Mouse (Mus musculus) right cerebral cortex, postnatal 4 days (tissue): ENCODE measurements around the gene Sec1.

ENCODE experiments used
- DNase-seq: peaks from one replicate; pipeline ENCODE4 v3.0.0-alpha.2; 2022

Sec1 gene

DNA sequence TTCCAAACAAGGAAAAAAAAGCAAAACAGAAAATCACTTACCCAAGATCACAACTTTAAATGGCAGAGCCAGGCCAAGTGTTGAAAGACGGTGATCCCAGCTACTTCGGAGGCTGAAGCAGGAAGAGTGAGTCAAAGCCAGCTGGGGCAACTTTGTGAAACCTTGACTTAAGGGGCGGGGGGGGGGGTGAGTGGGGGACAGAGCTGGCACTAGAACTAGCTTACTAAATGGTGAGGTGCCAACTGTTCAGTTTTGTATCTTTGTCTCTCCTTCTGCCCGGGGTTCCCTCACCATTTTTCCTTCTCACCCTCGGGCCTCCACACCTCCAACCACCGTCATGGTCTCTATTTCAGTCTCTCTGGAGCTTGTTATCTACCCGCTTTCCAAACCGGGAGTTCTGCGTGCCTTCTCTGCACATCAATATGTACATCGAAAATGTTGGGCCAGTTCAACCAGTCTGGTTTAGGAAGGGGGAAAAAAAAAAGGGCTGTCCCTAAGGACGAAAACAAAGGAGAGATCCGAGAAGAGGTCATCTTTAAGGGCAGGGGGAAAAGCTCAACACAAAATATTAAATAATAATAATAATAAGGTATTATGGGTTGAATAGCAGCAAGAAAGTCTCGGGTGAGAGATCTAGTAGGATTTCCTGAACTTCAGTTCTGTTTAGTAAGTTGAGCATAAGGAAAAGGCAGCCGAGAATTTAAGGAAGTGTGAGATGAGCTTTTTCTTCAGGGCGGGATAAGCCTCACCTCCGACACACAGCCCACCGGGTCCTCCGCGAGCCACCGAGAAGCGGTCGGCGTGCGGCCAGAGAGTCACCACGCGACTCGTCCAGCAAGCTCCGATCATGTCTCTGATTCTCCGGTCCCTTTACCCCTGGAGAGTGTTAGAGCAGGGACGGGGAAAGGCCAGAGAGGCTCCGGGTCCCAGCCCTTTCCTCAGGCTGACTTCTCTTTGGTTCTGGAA, 23.0 kb upstream of the Sec1 start:
- no peak for DNase-seq

DNA sequence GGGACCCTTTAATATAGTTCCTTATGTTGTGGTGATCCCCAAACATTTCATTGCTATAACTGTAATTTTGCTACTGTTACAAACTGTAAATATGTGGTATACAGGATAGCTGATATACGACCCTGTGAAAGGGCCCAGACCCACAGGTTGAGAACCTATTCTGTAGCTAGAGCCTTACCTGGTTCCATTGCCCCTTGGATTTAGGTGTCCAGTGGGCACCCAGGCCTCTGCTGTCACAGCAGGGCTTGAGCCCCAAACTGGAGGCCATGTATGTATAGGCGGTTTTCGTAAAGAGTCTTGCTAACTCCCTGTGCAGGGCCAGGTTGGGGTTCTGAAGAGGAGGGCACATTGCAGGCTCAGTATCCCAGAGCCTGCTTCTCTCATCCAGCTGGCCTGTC, 22.3 kb upstream of the Sec1 start:
- DNase-seq: no peak

GRCm38 (mm10) chr7:45715741-45716459, 21.7 kb upstream of the Sec1 start:
- no peak for DNase-seq

DNA sequence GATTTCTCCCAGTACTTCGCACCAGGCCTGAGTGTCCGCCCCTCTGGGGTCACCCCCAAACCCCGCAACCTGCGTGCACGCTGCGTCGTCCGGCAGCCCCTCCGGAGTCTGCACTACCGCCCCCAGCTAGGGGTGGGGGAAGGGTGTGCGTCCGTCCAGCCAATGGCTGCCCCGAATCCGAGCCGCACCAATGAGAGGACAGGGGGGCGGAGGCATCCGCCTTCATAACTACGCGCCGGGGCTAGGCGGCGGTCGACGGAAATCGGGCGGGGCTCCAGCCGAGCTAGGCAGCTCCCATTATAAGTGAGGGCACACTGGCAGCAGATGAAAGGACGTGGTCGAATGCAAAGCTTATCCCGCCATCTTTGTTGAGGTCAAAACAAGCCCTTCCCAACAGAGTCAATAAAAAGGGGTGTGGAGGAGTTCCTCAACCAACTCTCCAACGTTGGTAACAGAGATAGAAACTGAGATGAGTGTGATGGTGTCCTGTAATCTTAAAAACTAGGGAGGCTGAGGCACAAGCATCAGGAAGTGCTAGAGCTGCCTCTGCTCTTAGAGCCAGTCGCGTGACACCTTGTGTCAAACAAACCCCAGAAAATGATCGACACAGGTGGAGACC, 21.0 kb upstream of the Sec1 start, which contains the start of gene Rpl18:
Gene Rpl18 (plus strand): TSS at position 368 of the 619 bp plus-strand sequence.
- peak; percentile 99 for DNase-seq

DNA sequence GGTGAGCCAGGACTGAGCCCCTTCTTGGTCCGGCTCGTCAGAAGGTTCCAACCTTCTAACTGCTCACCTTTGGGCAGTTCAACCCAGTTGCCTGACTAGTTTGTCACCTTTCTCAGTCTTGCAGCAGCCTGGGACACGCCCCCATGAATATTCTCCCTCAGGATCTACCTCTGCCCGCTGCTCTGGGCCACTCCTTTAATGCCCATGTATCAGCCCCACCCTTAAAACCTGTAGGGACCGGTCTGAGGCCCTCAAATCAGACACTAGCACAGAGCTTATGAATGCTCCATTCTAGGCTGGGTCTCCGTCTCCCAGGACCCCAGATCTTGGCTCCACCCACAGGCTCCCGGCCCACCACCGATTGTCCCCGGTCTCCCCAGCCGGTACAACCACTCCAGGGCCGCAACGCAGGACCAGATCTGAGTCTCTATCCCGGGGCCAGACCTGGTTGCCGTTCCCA, 20.5 kb upstream of the Sec1 start:
- no peak for DNase-seq

DNA sequence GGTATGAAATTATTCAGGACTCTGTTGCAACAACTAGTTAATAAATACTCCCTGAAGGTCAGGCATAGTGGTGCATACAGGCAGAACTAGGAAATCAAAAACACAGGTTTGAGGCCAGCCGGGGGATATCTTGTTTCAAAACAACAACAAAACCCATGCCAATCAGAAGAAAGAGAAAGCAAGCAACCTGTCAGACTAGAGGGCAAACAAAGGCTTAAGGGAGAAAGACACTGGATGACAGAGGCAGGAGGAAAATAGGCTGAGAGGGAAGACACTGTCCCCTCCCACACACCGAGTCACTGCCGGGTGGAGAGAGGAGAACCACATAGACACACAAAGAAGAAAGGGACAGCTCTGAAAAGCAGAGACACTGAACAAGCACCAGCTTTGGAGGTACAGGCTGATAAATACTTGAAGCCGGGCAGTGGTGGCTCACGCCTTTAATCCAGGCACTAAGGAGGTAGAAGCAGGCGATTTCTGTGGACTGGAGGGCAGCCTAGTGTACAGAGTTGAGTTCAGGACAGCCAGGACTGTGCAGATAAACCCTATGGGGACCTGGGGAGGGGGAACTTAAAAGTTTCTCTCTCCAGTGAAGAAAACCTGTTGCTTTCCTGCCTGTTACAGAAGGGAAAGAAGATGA, 19.8 kb upstream of the Sec1 start:
- no peak for DNase-seq

GRCm38 (mm10) chr7:45713396-45713795, 19.2 kb upstream of the Sec1 start:
- DNase-seq: no peak

DNA sequence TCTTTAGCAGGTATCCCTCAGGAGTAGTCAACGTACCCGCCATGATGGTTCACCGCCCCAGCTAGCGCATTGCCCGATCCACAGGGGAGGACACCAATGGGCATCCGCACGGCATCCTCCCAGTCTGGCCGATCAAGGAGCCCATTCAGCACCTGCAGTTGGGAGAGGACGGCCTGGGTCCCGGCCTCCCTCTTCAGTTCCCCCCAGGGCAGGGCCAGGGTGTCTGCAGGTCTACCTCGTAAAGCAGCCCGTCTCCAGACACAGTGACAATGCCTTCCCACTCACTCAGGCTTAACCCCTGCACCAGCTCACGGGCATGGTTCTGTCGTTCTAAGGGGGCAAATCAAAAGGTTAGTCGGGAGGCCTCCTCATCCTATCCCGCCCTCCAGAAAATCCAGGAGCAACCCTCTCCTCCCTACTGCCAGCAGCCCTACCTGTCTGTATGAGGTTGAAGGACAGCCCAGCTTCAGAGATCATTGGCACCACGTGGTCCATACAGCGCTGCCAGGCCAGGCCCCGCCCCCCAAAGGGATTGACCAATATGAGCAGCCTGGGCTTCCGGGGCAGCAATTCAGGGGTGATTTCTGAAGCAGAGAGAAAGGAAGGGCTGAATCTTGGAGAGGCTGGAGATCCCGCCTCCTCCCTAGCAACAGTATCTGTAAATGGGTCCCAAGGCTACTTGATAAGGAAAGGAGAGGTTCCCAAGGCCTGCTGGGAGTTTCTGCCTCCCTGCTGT, 18.0 kb upstream of the Sec1 start:
- DNase-seq: no peak

GRCm38 (mm10) chr7:45711316-45712021, 17.3 kb upstream of the Sec1 start:
- no peak for DNase-seq

- DNase-seq: no peak
Observed at GRCm38 (mm10) chr7:45710477-45711191, 16.4 kb upstream of the Sec1 start.

GRCm38 (mm10) chr7:45709677-45710355, 15.6 kb upstream of the Sec1 start:
- no peak for DNase-seq

GRCm38 (mm10) chr7:45709036-45709435, 14.8 kb upstream of the Sec1 start:
- no peak for DNase-seq

DNA sequence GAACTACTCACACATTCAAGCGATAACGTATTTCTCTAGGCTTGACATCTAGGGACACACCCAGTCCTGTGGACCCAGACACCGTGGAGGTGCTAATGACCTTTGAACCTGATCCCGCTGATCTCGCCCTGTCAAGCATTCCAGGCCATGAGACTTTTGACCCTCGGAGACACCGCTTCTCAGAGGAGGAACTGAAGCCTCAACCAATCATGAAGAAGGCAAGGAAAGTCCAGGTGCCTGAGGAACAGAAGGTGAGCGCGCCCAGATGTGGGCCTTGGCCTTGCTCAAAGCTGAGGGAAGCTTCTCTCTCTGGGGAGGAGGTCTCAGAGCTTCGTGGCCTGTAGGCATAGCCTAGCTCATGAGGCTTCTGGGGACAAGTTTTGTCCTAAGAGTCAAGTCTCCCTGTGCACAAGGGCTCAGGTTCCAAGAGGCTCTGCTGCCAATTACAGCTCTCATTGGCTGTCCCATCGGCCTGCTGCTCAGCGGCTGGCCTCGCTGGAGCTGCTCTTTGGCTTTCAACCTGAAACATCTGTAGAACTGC, 14.1 kb upstream of the Sec1 start:
- DNase-seq: no peak

DNA sequence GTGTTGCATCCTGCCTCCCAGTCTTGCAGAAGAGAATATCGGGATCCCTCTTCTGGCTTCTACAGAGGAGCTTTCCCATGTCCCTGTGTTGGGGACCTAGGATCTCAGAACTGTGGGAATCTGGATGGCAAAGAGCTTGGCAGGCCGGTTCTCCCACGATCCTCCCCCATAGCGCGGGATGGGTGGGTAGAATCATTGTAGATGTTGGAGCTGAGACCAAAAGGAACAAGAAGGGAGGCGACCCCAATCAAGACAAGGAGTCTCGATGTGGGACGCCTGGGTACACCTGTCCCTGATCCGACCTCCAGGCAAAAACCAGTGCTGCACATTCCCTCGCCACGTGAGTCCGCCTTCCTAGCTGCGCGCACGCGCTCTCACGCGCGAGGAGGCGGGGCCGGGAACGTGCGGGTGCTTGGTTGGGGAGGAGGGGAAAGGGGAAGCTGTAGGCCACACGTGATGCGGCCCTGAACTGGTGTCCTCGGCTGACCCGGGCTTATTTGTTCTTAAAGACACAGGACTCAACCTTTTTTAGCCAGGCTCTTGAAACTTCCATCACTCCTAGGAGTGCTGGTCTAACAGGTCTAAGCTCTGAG, 13.3 kb upstream of the Sec1 start:
- DNase-seq: peak; percentile 92

DNA sequence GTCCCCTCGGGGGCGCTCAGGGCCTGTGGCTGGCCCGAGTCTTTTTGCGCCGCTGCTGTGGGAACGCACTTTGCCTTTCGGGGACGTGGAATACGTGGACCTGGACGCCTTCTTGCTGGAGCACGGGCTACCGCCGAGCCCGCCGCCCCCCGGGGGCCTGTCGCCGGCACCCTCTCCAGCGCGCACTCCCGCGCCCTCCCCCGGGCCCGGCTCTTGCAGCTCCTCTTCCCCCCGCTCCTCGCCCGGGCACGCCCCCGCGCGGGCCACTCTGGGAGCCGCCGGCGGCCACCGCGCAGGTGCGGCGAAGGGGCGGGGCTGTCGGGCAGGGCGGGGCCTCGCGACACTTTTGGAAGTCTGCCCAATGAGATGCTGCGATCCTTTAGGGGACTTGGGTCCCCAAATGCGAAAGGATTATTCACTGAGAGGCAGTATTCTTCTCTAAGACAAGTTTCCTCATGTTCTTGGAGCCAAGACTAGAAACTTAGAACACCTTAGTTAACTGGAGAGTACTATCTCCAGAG, 12.6 kb upstream of the Sec1 start:
- DNase-seq: peak; percentile 85

GRCm38 (mm10) chr7:45705873-45706281, 11.7 kb upstream of the Sec1 start:
- DNase-seq: peak; percentile 68

GRCm38 (mm10) chr7:45705443-45705864, 11.3 kb upstream of the Sec1 start:
- DNase-seq: no peak

GRCm38 (mm10) chr7:45704730-45705442, 10.7 kb upstream of the Sec1 start, which contains the start of gene Dbp:
Dbp (plus strand) TSS chr7:45705088.
- peak; percentile 92 for DNase-seq
